Mouse (Mus musculus): ENCODE measurements around the gene Ubac2.

DNA sequence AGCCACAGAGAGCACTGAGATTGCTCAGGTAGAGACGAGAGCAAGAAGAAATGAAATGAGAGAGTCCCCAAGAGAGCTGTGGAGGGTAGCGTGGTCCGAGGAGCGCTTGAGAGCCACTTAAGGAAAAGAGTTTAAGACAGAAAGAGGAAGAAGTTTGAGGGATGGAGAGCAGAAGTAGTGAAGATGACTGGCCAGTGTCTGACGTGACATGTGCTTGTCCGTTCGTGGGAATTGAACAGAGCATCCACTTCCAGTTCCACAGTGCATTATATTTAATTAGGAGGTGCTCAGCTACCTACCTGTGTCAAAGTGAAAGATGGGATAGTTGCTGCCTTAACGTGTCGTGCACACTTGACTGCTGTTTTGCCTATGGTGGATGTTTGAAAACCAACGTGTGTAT is 94.7 kb downstream of the Ubac2 start:
- TF ChIP-seq CTCF (IDR thresholded peaks at IDR 0.05; ENCODE audit: insufficient read depth, low read length) (no peak), POLR2A (IDR thresholded peaks at IDR 0.05; ENCODE audit: borderline replicate concordance, extremely low read depth, low read depth, low read length) (no peak)

Data from lung, adult 2 months (tissue).